Mouse (Mus musculus) thymus, postnatal 4 days (tissue): Measurements from ENCODE around the gene Gopc.
"Not testable (repeated sequence)": the region's sequence is repeated elsewhere in the genome, so short reads cannot be mapped to it uniquely, and the experiment has no call there.

Experiments used
- DNase-seq: peaks from one replicate; pipeline ENCODE4 v3.0.0; 2021

Gopc gene

GRCm38 (mm10) chr10:52293921-52294577, 87.9 kb downstream of the Gopc start:
- no peak for DNase-seq

GRCm38 (mm10) chr10:52292391-52292790, 89.5 kb downstream of the Gopc start:
- DNase-seq, result not testable (repeated sequence)

- no peak for DNase-seq
These were observed 92.7 kb downstream of the Gopc start for GRCm38 (mm10) chr10:52289261-52289660.

GRCm38 (mm10) chr10:52287852-52288533, 93.9 kb downstream of the Gopc start:
- DNase-seq, result no peak
